Mouse (Mus musculus) Patski (cell line): ENCODE results near the gene Iqcd. TPM values are rescaled to one million over a fixed set of nuclear protein-coding genes. Genes with fewer than 3 reads are reported as not detected.

ENCODE experiments used
- ATAC-seq: fragments of 100-300 bp; one replicate; pipeline ENCODE4 v1.8.0; 2021
- CTCF ChIA-PET: fragments of 350-600 bp; sonication (Branson Sonifier 250); formaldehyde crosslinking; loops from one replicate; lab custom pipeline; 2022; ENCODE audit warnings: inconsistent platforms; lab: Charles Lee
- POLR2A ChIA-PET: fragments of 350-600 bp; sonication (Branson Sonifier 250); formaldehyde crosslinking; loops from one replicate; lab custom pipeline; 2022; ENCODE audit warnings: antibody characterized with exemption, inconsistent platforms; lab: Charles Lee
- DNase-seq: peaks from one replicate; pipeline ENCODE4 v3.0.0-alpha.2; 2011; ENCODE audit warnings: low read depth, low spot score
- H3K27me3 ChIP-seq: fragments of 371-371 bp; one replicate; pipeline ENCODE4 v1.5.1; 2021
- CTCF ChIP-seq: fragments of 100-300 bp; IDR thresholded peaks from one replicate; pipeline ENCODE4 v1.5.1; 2021
- in situ Hi-C: fragments of 300-500 bp; cut with MboI; formaldehyde crosslinking; loops from 3 replicates; pipeline ENCODE4 v1.11.1; 2018; ENCODE audit warnings: low pct_unique_long_range_greater_than_20kb, mixed read lengths
- polyA plus RNA-seq: library from polyadenylated mRNA; unstranded; gene quantifications from one replicate; pipeline ENCODE4 v1.2.3, GENCODE M21; 2021

The Iqcd gene
- polyA plus RNA-seq, 1 experiment from 2014 or later, result 10.5 TPM

DNA sequence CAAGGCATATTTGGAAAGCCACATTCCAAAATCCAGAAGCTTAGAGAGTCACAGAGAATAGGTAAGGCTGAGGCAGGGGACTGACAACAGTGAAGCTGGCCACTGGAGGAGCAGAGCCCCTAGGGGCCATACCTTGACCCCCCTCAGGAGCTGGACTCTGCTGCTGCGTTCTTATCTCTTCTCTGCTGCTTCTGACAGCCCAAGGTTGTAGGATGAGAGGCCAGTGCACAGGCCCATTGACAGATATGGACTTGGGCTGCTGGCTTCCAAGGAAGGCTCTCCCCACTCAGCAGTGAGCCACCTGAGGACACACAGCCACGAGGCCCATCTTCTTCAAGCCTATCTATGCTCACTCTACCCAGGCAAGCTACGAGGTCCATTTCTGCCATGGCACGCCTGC is 19.9 kb upstream of the Iqcd start:
- in situ Hi-C loops, result no loop called here
- POLR2A ChIA-PET, result interaction anchor here (1.1 to 2.7 kb wide), 5 partner anchors 9 to 26 kb away, joined by 4 to 10 read pairs (median 6); partner anchors contain the start of genes Iqcd and Tpcn1
- no peak for DNase-seq
- H3K27me3 ChIP-seq, result no peaks in the 10 kb centered on the region
- TF ChIP-seq CTCF, result no peak
- CTCF ChIA-PET, result interaction anchor here (7.7 kb wide), 1 partner anchor 11 kb away, joined by 51 read pairs; no protein-coding TSS in a partner anchor
- ATAC-seq, result no peak

DNA sequence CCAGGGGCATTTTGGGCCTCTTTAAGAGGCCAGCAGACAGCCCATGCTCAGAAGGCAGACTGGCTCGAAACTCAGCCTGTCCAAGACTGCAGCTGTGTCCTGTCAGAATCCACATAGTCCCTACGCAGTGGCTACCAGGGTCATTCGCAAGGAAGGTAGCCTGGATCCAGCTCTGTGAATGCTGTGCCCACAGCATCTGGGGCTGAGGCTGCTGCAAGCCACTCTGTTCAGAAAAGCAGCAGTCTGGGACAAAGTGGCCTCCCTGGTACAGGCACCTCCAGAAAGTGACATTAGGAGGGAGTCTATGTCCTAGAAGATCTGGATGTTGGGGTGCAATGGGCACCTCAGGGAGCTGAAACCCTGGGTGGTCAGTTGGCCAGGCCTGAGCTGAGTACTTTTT is 19.0 kb upstream of the Iqcd start:
- TF ChIP-seq CTCF, result no peak
- CTCF ChIA-PET, result interaction anchor here (0.9 to 7.7 kb wide), 2 partner anchors 10 to 35 kb away, joined by 3 to 51 read pairs; no protein-coding TSS in a partner anchor
- POLR2A ChIA-PET, result interaction anchor here (1.0 to 2.7 kb wide), 4 partner anchors 9 to 18 kb away, joined by 3 to 10 read pairs (median 4); partner anchors contain the start of genes Iqcd and Tpcn1
- in situ Hi-C loops, result no loop called here
- no peak for ATAC-seq
- no peak for DNase-seq
- H3K27me3 ChIP-seq, result no peaks in the 10 kb centered on the region

- no peaks in the 10 kb centered on the region for H3K27me3 ChIP-seq
- no peak for ATAC-seq
- no peak for TF ChIP-seq CTCF
- ChIA-PET POLR2A (interaction anchor here (0.6 to 1.7 kb wide), 6 partner anchors 8 to 47 kb away, joined by 3 to 5 read pairs (median 4); partner anchors contain the start of genes Iqcd and Tpcn1), CTCF (interaction anchor here (0.9 to 7.7 kb wide), 2 partner anchors 9 to 34 kb away, joined by 3 to 51 read pairs; no protein-coding TSS in a partner anchor)
- in situ Hi-C loops, result no loop called here
- no peak for DNase-seq
Measured at GRCm38 (mm10) chr5:120570289-120570897, 18.4 kb upstream of the Iqcd start.

GRCm38 (mm10) chr5:120571056-120571740 is 17.6 kb upstream of the Iqcd start:
- no peak for ATAC-seq
- DNase-seq, result no peak
- no peak for TF ChIP-seq CTCF
- no peaks in the 10 kb centered on the region for H3K27me3 ChIP-seq
- CTCF ChIA-PET, result interaction anchor here (0.8 to 7.7 kb wide), 2 partner anchors 9 to 21 kb away, joined by 3 to 51 read pairs; no protein-coding TSS in a partner anchor
- POLR2A ChIA-PET, result interaction anchor here (0.6 to 1.6 kb wide), 3 partner anchors 17 to 48 kb away, joined by 3 to 5 read pairs (median 3); partner anchors contain the start of genes Iqcd and Tpcn1
- in situ Hi-C loops, result no loop called here

GRCm38 (mm10) chr5:120574469-120575063 is 14.2 kb upstream of the Iqcd start:
- ChIA-PET CTCF (interaction anchor here (1.3 kb wide), 1 partner anchor 9 kb away, joined by 3 read pairs; no protein-coding TSS in a partner anchor), POLR2A (interaction anchor here (1.1 kb wide), 1 partner anchor 14 kb away, joined by 4 read pairs; no protein-coding TSS in a partner anchor)
- ATAC-seq (no peak), DNase-seq (no peak)
- in situ Hi-C loops, result no loop called here
- no peak for TF ChIP-seq CTCF
- H3K27me3 ChIP-seq, result no peaks in the 10 kb centered on the region

GRCm38 (mm10) chr5:120576781-120577301 is 12.0 kb upstream of the Iqcd start:
- CTCF ChIA-PET, result no interaction called here
- in situ Hi-C loops, result no loop called here

DNA sequence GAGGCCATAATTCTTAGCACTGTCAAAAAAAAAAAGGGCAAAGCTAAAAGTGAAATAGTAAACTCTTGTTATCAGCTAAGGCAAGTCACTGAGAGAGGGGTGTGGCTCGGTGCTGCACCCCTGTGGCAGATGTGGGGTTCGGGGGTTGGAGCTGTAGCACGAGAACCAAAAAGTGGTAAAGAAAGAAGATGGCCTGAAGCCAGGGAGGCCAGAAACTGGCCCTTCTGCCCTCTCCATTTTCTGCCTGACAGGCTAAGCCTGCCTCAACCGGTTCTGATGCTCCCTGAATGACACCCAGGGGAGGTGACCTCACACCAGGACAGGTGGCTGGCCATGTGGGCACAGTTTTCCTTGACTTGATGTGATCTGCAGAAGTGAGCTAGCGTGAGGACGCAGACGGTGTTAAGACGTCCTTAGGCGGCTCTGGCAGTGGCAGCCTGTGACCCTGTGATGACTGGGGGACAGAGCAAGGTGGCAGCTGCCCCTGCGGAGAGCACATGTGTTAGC is 10.8 kb upstream of the Iqcd start:
- no peak for TF ChIP-seq CTCF
- in situ Hi-C loops, result no loop called here
- CTCF ChIA-PET, result interaction anchor here (0.6 to 5.3 kb wide), 4 partner anchors 10 to 47 kb away, joined by 4 to 51 read pairs (median 8); no protein-coding TSS in a partner anchor
- POLR2A ChIA-PET, result interaction anchor here (0.7 to 2.8 kb wide), 6 partner anchors 8 to 1958 kb away, joined by 4 to 31 read pairs (median 4); no protein-coding TSS in a partner anchor
- ATAC-seq, result no peak
- H3K27me3 ChIP-seq, result no peaks in the 10 kb centered on the region
- DNase-seq, result no peak

More at GRCm38 (mm10) chr5:120576781-120577301, 12.0 kb upstream of the Iqcd start:
- ATAC-seq (no peak), DNase-seq (no peak)
- POLR2A ChIA-PET, result interaction anchor here (2.8 kb wide), 1 partner anchor 11 kb away, joined by 31 read pairs; no protein-coding TSS in a partner anchor
- no peaks in the 10 kb centered on the region for H3K27me3 ChIP-seq
- no peak for TF ChIP-seq CTCF

DNA sequence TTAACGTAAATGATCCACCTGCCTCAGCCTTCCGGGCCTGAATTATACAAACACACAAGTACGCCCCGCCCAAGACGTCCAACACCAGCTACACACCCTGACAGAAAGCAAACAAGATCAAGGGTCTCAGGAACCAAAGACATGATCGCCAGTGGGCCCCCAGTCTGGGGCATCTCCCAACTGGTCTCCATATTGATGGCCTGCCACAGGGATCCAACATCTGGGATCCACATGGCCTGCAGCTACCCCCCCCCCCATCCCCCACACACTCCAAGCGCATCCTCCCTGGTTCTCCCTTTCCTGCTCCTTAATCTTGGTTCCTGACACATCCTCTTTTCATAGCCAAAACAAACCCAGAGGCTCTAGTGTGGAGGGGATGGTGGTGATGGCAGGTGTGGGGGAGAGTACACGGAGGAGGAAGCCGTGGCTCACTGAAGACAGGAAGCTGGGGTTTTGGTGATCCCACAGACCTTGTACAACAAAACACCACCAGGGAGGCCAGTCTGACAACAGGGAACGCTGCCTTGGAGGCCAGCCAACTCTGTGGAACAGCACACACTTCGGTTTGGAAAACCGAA is 10.2 kb upstream of the Iqcd start:
- ATAC-seq (no peak), DNase-seq (no peak)
- no peak for TF ChIP-seq CTCF
- in situ Hi-C loops, result no loop called here
- ChIA-PET POLR2A (interaction anchor here (0.6 to 2.8 kb wide), 10 partner anchors 9 to 1958 kb away, joined by 3 to 31 read pairs (median 4); partner anchors contain the start of genes Iqcd and Tpcn1), CTCF (interaction anchor here (1.4 to 5.3 kb wide), 4 partner anchors 11 to 29 kb away, joined by 4 to 51 read pairs (median 8); no protein-coding TSS in a partner anchor)
- no peaks in the 10 kb centered on the region for H3K27me3 ChIP-seq
